Mouse (Mus musculus) limb, embryonic 14.5 days (tissue): Measurements from ENCODE around the gene Atp5d. TPM values are rescaled to one million over a fixed set of nuclear protein-coding genes. Genes with fewer than 3 reads are reported as not detected.

Source experiments
- ATAC-seq: fragments of 200-750 bp; cut with Nextera tagmentation; 2 replicates; pipeline ENCODE4 v1.8.0; 2017; ENCODE audit warnings: low read depth, moderate number of reproducible peaks, moderate TSS enrichment; ENCODE audit not compliant: low FRiP score
- DNase-seq: peaks from one replicate; pipeline ENCODE4 v3.0.0-alpha.2; 2015; ENCODE audit warnings: low spot score
- H3K27ac ChIP-seq: fragments of 300-500 bp; sonication (generic); replicated peaks from 2 replicates; pipeline ENCODE4 v1.5.1; 2014; ENCODE audit warnings: low read depth, mild to moderate bottlenecking, low read length, moderate library complexity, mixed read lengths
- H3K27me3 ChIP-seq: fragments of 300-500 bp; sonication (generic); 2 replicates; pipeline ENCODE4 v1.6.1; 2014; ENCODE audit warnings: low read length, mixed read lengths; ENCODE audit not compliant: control insufficient read depth, insufficient read depth
- H3K36me3 ChIP-seq: fragments of 300-500 bp; sonication (generic); 2 replicates; pipeline ENCODE4 v1.6.1; 2014; ENCODE audit warnings: mild to moderate bottlenecking, low read length, moderate library complexity, mixed read lengths; ENCODE audit not compliant: control insufficient read depth, insufficient read depth
- H3K4me1 ChIP-seq: fragments of 300-500 bp; sonication (generic); 2 replicates; pipeline ENCODE4 v1.6.1; 2014; ENCODE audit warnings: antibody characterized with exemption, low read length, mixed read lengths; ENCODE audit not compliant: control insufficient read depth, insufficient read depth
- H3K4me2 ChIP-seq: fragments of 300-500 bp; sonication (generic); replicated peaks from 2 replicates; pipeline ENCODE4 v1.6.1; 2014; ENCODE audit warnings: low read depth, mild to moderate bottlenecking, low read length, moderate library complexity; ENCODE audit not compliant: severe bottlenecking
- H3K4me3 ChIP-seq: fragments of 300-500 bp; sonication (generic); replicated peaks from 2 replicates; pipeline ENCODE4 v1.5.1; 2014; ENCODE audit warnings: low read length
- H3K9ac ChIP-seq: fragments of 300-500 bp; sonication (generic); 2 replicates; pipeline ENCODE4 v1.6.1; 2014; ENCODE audit warnings: mild to moderate bottlenecking, low read depth, low read length, moderate library complexity; ENCODE audit not compliant: severe bottlenecking
- H3K9me3 ChIP-seq: fragments of 300-500 bp; sonication (generic); 2 replicates; pipeline ENCODE4 v1.6.1; 2016; ENCODE audit warnings: low read length; ENCODE audit not compliant: control insufficient read depth
- POLR2A ChIP-seq: fragments of 200-500 bp; IDR thresholded peaks from 2 replicates; pipeline ENCODE4 v1.8.0; 2012; ENCODE audit warnings: inconsistent platforms, mild to moderate bottlenecking, moderate library complexity, borderline replicate concordance; ENCODE audit not compliant: insufficient read depth, insufficient read length; ENCODE audit errors: extremely low read depth
- WGBS: fragments of 180-500 bp; shearing (Covaris S2); extraction: QIAGEN DNeasy Blood & Tissue Kit; methylation state at CpG from one replicate; pipeline ENCODE4 v1.1.7; 2014; 5-methylcytosine and 5-hydroxymethylcytosine counted together
- polyA plus RNA-seq, 2 experiments: library from polyadenylated mRNA; depleted of rRNA in 1 of 2; stranded (reverse) in 1 of 2; unstranded in 1 of 2; fragments of >200 nt; fragmentation: Nextera tagmentation in 1 of 2; extraction: Ambion mirVana in 1 of 2; gene quantifications; 2 replicates each; pipeline versions ENCODE4 v1.2.1 to v1.2.3; 2012 to 2014

Atp5d gene
- polyA plus RNA-seq, 2 experiments, result 449 to 477 TPM

- peaks cover 15% of the 10 kb centered on the region for H3K4me1 ChIP-seq
- no peaks in the 10 kb centered on the region for H3K9me3 ChIP-seq
- H3K36me3 ChIP-seq, result peaks cover 90% of the 10 kb centered on the region
- H3K27ac ChIP-seq, result no peak overlapping the region
- H3K9ac ChIP-seq, result peak overlapping the region; percentile 26; the same call in 1 of the 2 replicates
- TF ChIP-seq POLR2A, result no peak
- H3K4me2 ChIP-seq, result peak overlapping the region; percentile 37
- no peak for ATAC-seq
- peaks cover 14% of the 10 kb centered on the region for H3K27me3 ChIP-seq
- peak overlapping the region; percentile 20 for H3K4me3 ChIP-seq
- WGBS, result 40% methylated on average over 27 of the region's 27 CpGs
- no peak for DNase-seq
Measured at GRCm38 (mm10) chr10:80131952-80132350, 6.5 kb upstream of the Atp5d start.

GRCm38 (mm10) chr10:80133226-80133849, 5.1 kb upstream of the Atp5d start:
- ATAC-seq (no peak), DNase-seq (no peak)
- no peak for TF ChIP-seq POLR2A
- peaks cover 16% of the 10 kb centered on the region for H3K27me3 ChIP-seq
- H3K4me1 ChIP-seq, result peaks cover 28% of the 10 kb centered on the region
- peaks cover 76% of the 10 kb centered on the region for H3K36me3 ChIP-seq
- H3K9ac ChIP-seq, result no peak overlapping the region
- 73% methylated on average over 8 of the region's 8 CpGs for WGBS
- no peak overlapping the region for H3K4me2 ChIP-seq
- H3K4me3 ChIP-seq, result no peak overlapping the region
- H3K27ac ChIP-seq, result no peak overlapping the region
- no peaks in the 10 kb centered on the region for H3K9me3 ChIP-seq

DNA sequence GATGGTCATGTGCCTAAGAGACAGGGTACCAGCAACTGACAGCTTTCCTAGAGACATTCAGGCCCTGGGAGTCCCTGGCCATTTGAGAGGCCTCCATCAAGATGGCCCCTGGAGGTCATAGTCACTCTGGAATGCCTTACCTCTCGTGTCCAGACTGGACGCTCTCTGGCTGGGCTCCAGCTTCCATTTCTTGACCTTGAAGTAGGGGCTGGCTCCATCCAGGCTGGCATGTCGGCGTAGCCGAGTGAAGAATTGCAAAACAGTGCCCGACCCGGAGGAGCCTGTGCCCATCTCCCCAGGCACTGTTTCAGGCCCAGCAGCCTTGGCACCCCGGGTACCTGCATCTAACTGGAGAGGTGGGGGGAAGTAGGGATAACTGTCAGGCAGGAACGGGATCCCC, 4.0 kb upstream of the Atp5d start:
- peaks cover 16% of the 10 kb centered on the region for H3K27me3 ChIP-seq

DNA sequence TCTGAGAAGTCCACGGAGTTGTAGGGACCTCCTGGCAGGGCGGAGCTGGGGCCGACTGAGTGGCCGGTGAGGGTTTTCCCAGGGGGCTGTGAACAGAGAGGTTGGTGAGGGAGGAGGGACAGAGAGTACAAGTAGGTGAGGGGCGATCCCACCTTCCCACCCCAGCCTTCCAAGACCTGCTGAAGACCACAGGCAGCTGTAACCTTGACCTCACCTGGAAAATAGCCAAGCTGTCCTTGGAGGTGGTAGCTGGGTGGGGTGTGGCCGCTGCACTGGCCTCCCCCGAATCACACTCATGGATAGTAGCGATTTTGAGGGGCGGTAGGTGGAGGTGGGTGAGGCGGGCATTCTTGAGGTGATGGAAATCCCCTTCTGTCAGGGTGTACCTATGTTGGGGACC, 3.3 kb upstream of the Atp5d start:
- no peaks in the 10 kb centered on the region for H3K9me3 ChIP-seq
- H3K4me2 ChIP-seq, result no peak overlapping the region
- peaks cover 16% of the 10 kb centered on the region for H3K27me3 ChIP-seq
- H3K4me3 ChIP-seq, result no peak overlapping the region
- DNase-seq (no peak), ATAC-seq (no peak)
- no peak for TF ChIP-seq POLR2A
- no peak overlapping the region for H3K27ac ChIP-seq
- H3K9ac ChIP-seq, result no peak overlapping the region
- H3K4me1 ChIP-seq, result peaks cover 31% of the 10 kb centered on the region
- peaks cover 58% of the 10 kb centered on the region for H3K36me3 ChIP-seq
- WGBS, result 81% methylated on average over 10 of the region's 10 CpGs

More for the DNA sequence above, 4.0 kb upstream of the Atp5d start:
- DNase-seq (no peak), ATAC-seq (no peak)
- no peak for TF ChIP-seq POLR2A
- H3K9ac ChIP-seq, result no peak overlapping the region
- peaks cover 65% of the 10 kb centered on the region for H3K36me3 ChIP-seq
- no peaks in the 10 kb centered on the region for H3K9me3 ChIP-seq
- H3K4me2 ChIP-seq, result no peak overlapping the region
- H3K4me3 ChIP-seq, result no peak overlapping the region
- WGBS, result 83% methylated on average over 9 of the region's 9 CpGs
- H3K4me1 ChIP-seq, result peaks cover 31% of the 10 kb centered on the region
- no peak overlapping the region for H3K27ac ChIP-seq

DNA sequence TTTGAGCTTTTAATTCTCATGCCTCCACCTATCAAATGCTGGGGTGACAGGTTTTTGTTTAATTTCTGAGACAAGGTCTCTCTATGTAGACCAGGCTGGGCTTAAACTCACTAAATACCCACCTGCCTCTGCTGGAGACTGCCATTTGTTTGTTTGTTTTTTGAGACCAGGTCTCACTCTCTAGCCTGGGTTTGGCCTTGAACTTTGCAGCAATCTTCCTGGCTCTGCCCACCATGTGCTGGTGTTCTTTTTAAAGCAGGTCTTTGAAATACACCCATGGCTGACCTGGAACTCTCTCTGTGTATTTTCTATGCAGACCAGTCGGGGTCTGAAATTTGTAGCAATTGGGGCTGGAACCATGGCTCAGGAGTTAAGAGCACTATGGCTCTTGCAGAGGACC, 2.8 kb upstream of the Atp5d start:
- WGBS, result 96% methylated on average over 1 of the region's 1 CpGs
- H3K4me1 ChIP-seq, result peaks cover 31% of the 10 kb centered on the region
- ATAC-seq, result no peak

More for the DNA sequence above, 2.8 kb upstream of the Atp5d start:
- Histone ChIP-seq H3K27me3 (peaks cover 16% of the 10 kb centered on the region), H3K27ac (no peak overlapping the region), H3K36me3 (peaks cover 53% of the 10 kb centered on the region), H3K4me2 (no peak overlapping the region), H3K4me3 (no peak overlapping the region), H3K9me3 (no peaks in the 10 kb centered on the region), H3K9ac (no peak overlapping the region)
- TF ChIP-seq POLR2A, result no peak
- no peak for DNase-seq
